Mouse (Mus musculus): ENCODE measurements around the gene Lrrc71. TPM values are rescaled to one million over a fixed set of nuclear protein-coding genes. Genes with fewer than 3 reads are reported as not detected.

Gene Lrrc71
- polyA plus RNA-seq, 1 experiment from 2014 or later = 0.12 TPM

GRCm38 (mm10) chr3:87779086-87779485, 30.7 kb upstream of the Lrrc71 start:
- TF ChIP-seq CTCF (IDR thresholded peaks at IDR 0.05) = no peak
- H3K27me3 ChIP-seq = peaks cover 90% of the 10 kb centered on the region
- in situ Hi-C loops (cut with MboI; ENCODE audit: low pct_unique_long_range_greater_than_20kb) = no loop called here
- CTCF ChIA-PET = no interaction called here
- ATAC-seq (no peak), DNase-seq (ENCODE audit: low read depth, low spot score) (no peak)
- POLR2A ChIA-PET = no interaction called here

- DNase-seq (ENCODE audit: low read depth, low spot score) (no peak), ATAC-seq (no peak)
- ChIA-PET POLR2A (no interaction called here), CTCF (interaction anchor here (1.4 kb wide), 1 partner anchor 61 kb away, joined by 4 read pairs; no protein-coding TSS in a partner anchor)
- no peak for TF ChIP-seq CTCF (IDR thresholded peaks at IDR 0.05)
- H3K27me3 ChIP-seq = peaks cover 90% of the 10 kb centered on the region
- in situ Hi-C loops (cut with MboI; ENCODE audit: low pct_unique_long_range_greater_than_20kb) = no loop called here
Measured at GRCm38 (mm10) chr3:87778283-87778682, 29.9 kb upstream of the Lrrc71 start.

DNA sequence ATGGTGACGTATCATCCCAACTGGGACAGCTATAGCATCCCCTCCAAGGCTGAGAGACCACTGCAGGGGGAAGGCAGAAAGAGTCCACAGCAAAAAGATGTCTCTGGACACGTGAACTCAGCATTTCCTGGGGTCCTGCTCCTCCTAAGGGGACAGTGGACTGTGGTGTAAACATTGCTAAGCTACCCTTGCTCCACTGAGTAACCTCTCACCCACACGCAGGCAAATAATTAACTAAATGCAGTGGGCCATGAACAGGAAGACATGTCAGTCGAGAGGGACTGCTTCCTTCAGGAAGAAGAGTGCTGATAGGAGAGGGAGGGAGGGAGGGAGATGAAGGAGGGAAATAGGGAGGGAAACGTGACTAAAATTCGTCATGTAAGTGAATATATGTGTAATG, 22.7 kb upstream of the Lrrc71 start:
- POLR2A ChIA-PET = interaction anchor here (0.5 to 1.1 kb wide), 2 partner anchors 10 to 24 kb away, joined by 3 to 6 read pairs; partner anchors contain the start of gene Ntrk1
- ATAC-seq (peak; percentile 15), DNase-seq (ENCODE audit: low read depth, low spot score) (no peak)
- in situ Hi-C loops (cut with MboI; ENCODE audit: low pct_unique_long_range_greater_than_20kb) = loop anchor here (5.0 kb wide), 1 partner anchor 46 kb away; no protein-coding TSS in a partner anchor
- CTCF ChIA-PET = interaction anchor here (0.7 to 7.4 kb wide), 18 partner anchors 10 to 200 kb away, joined by 3 to 60 read pairs (median 6); partner anchors contain the start of genes Lrrc71, Nes and Ntrk1
- no peak for TF ChIP-seq CTCF (IDR thresholded peaks at IDR 0.05)
- peaks cover 40% of the 10 kb centered on the region for H3K27me3 ChIP-seq

DNA sequence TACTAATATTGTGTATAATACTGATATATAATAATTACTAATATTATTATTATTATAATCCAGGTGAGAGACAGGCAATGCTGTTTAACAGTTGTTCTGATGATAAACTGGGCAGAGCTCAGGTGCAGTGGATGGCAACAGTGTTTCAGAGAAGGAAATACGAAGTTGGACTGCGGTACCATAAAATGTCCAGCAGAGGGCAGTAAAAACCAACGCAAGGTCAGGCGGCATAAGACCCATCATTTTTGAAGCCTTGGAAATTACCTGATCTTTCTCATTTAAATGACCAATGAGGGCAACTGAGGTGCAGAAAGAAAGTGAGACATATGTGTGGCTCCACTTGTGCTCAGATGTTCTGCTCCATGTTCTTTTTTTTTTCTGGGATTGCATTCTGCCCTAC, 21.9 kb upstream of the Lrrc71 start:
- ATAC-seq (no peak), DNase-seq (ENCODE audit: low read depth, low spot score) (no peak)
- in situ Hi-C loops (cut with MboI; ENCODE audit: low pct_unique_long_range_greater_than_20kb) = loop anchor here (5.0 kb wide), 1 partner anchor 47 kb away; no protein-coding TSS in a partner anchor
- peaks cover 32% of the 10 kb centered on the region for H3K27me3 ChIP-seq
- TF ChIP-seq CTCF (IDR thresholded peaks at IDR 0.05) = no peak
- ChIA-PET POLR2A (interaction anchor here (1.1 kb wide), 1 partner anchor 24 kb away, joined by 6 read pairs; the partner anchor contains the start of gene Ntrk1), CTCF (interaction anchor here (1.0 to 7.4 kb wide), 20 partner anchors 10 to 210 kb away, joined by 3 to 60 read pairs (median 6); partner anchors contain the start of genes Lrrc71 and Ntrk1)

- no peak for TF ChIP-seq CTCF (IDR thresholded peaks at IDR 0.05)
- CTCF ChIA-PET = interaction anchor here (1.0 to 7.4 kb wide), 19 partner anchors 9 to 211 kb away, joined by 3 to 60 read pairs (median 6); partner anchors contain the start of genes Lrrc71 and Ntrk1
- peaks cover 24% of the 10 kb centered on the region for H3K27me3 ChIP-seq
- no peak for ATAC-seq
- POLR2A ChIA-PET = interaction anchor here (0.7 to 1.7 kb wide), 6 partner anchors 11 to 1631 kb away, joined by 3 to 6 read pairs (median 3); partner anchors contain the start of gene Lrrc71
- DNase-seq (ENCODE audit: low read depth, low spot score) = no peak
- in situ Hi-C loops (cut with MboI; ENCODE audit: low pct_unique_long_range_greater_than_20kb) = no loop called here
Measured at GRCm38 (mm10) chr3:87769506-87769905, 21.1 kb upstream of the Lrrc71 start.

DNA sequence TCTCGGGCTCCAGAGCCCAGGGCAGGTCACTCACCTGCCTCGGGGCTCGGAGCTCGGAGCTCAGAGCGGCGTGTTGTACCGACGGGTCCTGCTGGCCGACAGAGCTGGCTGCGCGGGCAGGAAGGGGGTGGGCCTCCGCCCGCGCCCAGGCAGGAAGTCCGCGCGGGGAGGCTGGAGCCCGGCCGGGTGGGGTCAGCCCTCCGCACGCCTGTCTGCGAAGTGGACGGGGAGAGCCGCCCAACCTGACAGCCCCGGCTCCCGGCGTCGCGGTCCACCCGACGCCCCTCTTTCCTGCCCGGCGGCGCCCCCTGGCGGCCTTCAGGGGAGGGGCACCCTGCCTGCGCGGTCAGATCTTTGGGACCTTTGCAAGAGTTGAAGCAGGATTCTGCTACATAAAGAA, 20.4 kb upstream of the Lrrc71 start:
- in situ Hi-C loops (cut with MboI; ENCODE audit: low pct_unique_long_range_greater_than_20kb) = no loop called here
- ChIA-PET CTCF (interaction anchor here (0.9 to 7.4 kb wide), 18 partner anchors 9 to 192 kb away, joined by 3 to 60 read pairs (median 6); partner anchors contain the start of genes Lrrc71 and Ntrk1), POLR2A (interaction anchor here (0.7 to 1.7 kb wide), 6 partner anchors 11 to 1632 kb away, joined by 3 to 6 read pairs (median 3); partner anchors contain the start of gene Lrrc71)
- ATAC-seq = peak; percentile 51
- no peak for DNase-seq (ENCODE audit: low read depth, low spot score)
- TF ChIP-seq CTCF (IDR thresholded peaks at IDR 0.05) = no peak
- H3K27me3 ChIP-seq = peaks cover 18% of the 10 kb centered on the region

DNA sequence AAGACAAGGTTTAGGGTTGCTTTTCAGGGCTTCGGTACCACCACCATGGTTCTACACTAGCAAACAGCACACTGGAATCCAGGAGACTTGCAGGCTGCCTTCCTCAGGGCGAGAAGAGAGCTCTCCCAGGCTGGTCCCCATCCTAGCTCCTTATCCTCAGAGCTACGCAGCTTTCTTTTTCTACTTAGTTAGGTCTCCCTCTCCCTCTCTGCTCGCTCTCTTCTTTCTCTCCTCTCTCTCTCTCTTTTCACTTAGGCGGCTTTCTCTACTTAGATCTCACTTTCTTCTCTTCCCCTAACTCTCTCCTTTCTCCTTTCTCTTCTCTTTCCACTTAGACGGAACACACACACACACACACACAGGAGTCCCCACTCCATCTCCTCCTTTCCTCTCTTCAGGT, 20.0 kb upstream of the Lrrc71 start:
- peaks cover 14% of the 10 kb centered on the region for H3K27me3 ChIP-seq
- ATAC-seq (no peak), DNase-seq (ENCODE audit: low read depth, low spot score) (no peak)
- in situ Hi-C loops (cut with MboI; ENCODE audit: low pct_unique_long_range_greater_than_20kb) = no loop called here
- TF ChIP-seq CTCF (IDR thresholded peaks at IDR 0.05) = no peak
- CTCF ChIA-PET = interaction anchor here (0.9 to 7.4 kb wide), 16 partner anchors 9 to 192 kb away, joined by 3 to 60 read pairs (median 6); partner anchors contain the start of genes Lrrc71 and Ntrk1
- POLR2A ChIA-PET = interaction anchor here (1.0 to 1.7 kb wide), 4 partner anchors 10 to 226 kb away, joined by 3 to 6 read pairs (median 4); partner anchors contain the start of gene Lrrc71

- in situ Hi-C loops (cut with MboI; ENCODE audit: low pct_unique_long_range_greater_than_20kb) = no loop called here
- TF ChIP-seq CTCF (IDR thresholded peaks at IDR 0.05) = no peak
- ChIA-PET POLR2A (interaction anchor here (1.7 kb wide), 1 partner anchor 19 kb away, joined by 3 read pairs; the partner anchor contains the start of gene Lrrc71), CTCF (interaction anchor here (0.9 to 7.4 kb wide), 14 partner anchors 12 to 193 kb away, joined by 3 to 60 read pairs (median 9); partner anchors contain the start of genes Lrrc71 and Ntrk1)
- peaks cover 10% of the 10 kb centered on the region for H3K27me3 ChIP-seq
- ATAC-seq (no peak), DNase-seq (ENCODE audit: low read depth, low spot score) (no peak)
Measured at GRCm38 (mm10) chr3:87767764-87768163, 19.3 kb upstream of the Lrrc71 start.

GRCm38 (mm10) chr3:87766284-87766667, 17.9 kb upstream of the Lrrc71 start:
- CTCF ChIA-PET = interaction anchor here (2.3 to 7.4 kb wide), 2 partner anchors 11 to 72 kb away, joined by 10 to 60 read pairs; no protein-coding TSS in a partner anchor
- no peak for TF ChIP-seq CTCF (IDR thresholded peaks at IDR 0.05)
- H3K27me3 ChIP-seq = no peaks in the 10 kb centered on the region
- POLR2A ChIA-PET = no interaction called here
- in situ Hi-C loops (cut with MboI; ENCODE audit: low pct_unique_long_range_greater_than_20kb) = no loop called here
- ATAC-seq = no peak
- no peak for DNase-seq (ENCODE audit: low read depth, low spot score)

DNA sequence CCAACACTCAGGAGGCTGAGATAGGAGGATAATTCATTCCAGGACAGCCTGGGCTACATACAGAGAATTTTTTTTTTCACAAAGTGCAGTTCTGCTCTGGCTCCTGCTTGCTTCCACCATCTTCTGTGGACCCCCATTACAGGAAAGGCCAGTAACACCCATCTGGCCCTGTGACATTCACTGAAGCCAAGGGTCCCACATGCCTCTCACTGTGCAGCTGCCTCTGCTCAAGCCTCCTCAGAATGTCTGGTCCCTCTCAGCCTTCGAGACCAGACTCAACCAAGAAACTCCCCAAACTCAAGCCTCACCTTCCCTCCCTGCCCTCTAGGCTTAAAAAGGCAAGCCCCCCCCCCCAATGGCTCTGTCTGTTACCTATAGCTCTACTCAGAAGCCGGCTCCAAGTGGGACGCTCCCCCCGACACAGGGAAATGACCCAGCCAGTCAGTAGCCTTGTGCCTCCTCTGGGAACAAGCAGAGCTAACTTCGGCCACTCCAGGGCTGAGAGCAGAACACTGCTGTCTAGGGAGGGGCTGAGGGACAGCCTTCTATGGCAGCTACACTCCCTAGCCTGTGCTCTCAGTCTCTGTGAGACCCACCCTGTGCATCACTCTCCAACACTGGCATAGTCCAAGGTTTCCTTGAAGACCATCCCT, 17.3 kb upstream of the Lrrc71 start:
- ChIA-PET CTCF (interaction anchor here (1.9 to 7.4 kb wide), 3 partner anchors 10 to 73 kb away, joined by 8 to 60 read pairs (median 10); no protein-coding TSS in a partner anchor), POLR2A (no interaction called here)
- ATAC-seq (no peak), DNase-seq (ENCODE audit: low read depth, low spot score) (no peak)
- in situ Hi-C loops (cut with MboI; ENCODE audit: low pct_unique_long_range_greater_than_20kb) = no loop called here
- no peak for TF ChIP-seq CTCF (IDR thresholded peaks at IDR 0.05)
- H3K27me3 ChIP-seq = no peaks in the 10 kb centered on the region
